Mouse (Mus musculus): ENCODE data around the gene Ctnna2.

Gene Ctnna2

GRCm38 (mm10) chr6:77817116-77817515, 162.4 kb downstream of the Ctnna2 start:
- no peak for DNase-seq

- no peak for DNase-seq
Observed at GRCm38 (mm10) chr6:77811041-77811440, 168.5 kb downstream of the Ctnna2 start.

- DNase-seq: no peak
Observed at GRCm38 (mm10) chr6:77802604-77803003, 176.9 kb downstream of the Ctnna2 start.

- peak; percentile 39 for DNase-seq
Observed at GRCm38 (mm10) chr6:77783342-77783741, 196.2 kb downstream of the Ctnna2 start.

- no peak for DNase-seq
Observed at GRCm38 (mm10) chr6:77768357-77769103, 211.0 kb downstream of the Ctnna2 start.

GRCm38 (mm10) chr6:77758164-77758563, 221.3 kb downstream of the Ctnna2 start:
- no peak for DNase-seq

- no peak for DNase-seq
Observed at GRCm38 (mm10) chr6:77745426-77745825, 234.1 kb downstream of the Ctnna2 start.

- DNase-seq: no peak
Observed at GRCm38 (mm10) chr6:77743651-77744050, 235.8 kb downstream of the Ctnna2 start.

- DNase-seq: no peak
Observed at GRCm38 (mm10) chr6:77742988-77743387, 236.5 kb downstream of the Ctnna2 start.

GRCm38 (mm10) chr6:77738640-77739039, 240.9 kb downstream of the Ctnna2 start:
- no peak for DNase-seq

- no peak for DNase-seq
Observed at GRCm38 (mm10) chr6:77724952-77725299, 254.6 kb downstream of the Ctnna2 start.

GRCm38 (mm10) chr6:77724042-77724951, 255.2 kb downstream of the Ctnna2 start:
- no peak for DNase-seq

GRCm38 (mm10) chr6:77694093-77694492, 285.4 kb downstream of the Ctnna2 start:
- no peak for DNase-seq

- DNase-seq: no peak
Observed at GRCm38 (mm10) chr6:77687173-77687572, 292.3 kb downstream of the Ctnna2 start.

- DNase-seq: no peak
Observed at GRCm38 (mm10) chr6:77650127-77650526, 329.4 kb downstream of the Ctnna2 start.

GRCm38 (mm10) chr6:77644591-77644990, 334.9 kb downstream of the Ctnna2 start:
- DNase-seq: no peak

GRCm38 (mm10) chr6:77638784-77639183, 340.7 kb downstream of the Ctnna2 start:
- no peak for DNase-seq

- DNase-seq: no peak
Observed at GRCm38 (mm10) chr6:77633997-77634396, 345.5 kb downstream of the Ctnna2 start.

GRCm38 (mm10) chr6:77628573-77629192, 350.8 kb downstream of the Ctnna2 start:
- no peak for DNase-seq

- DNase-seq: no peak
Observed at GRCm38 (mm10) chr6:77604642-77605392, 374.7 kb downstream of the Ctnna2 start.

GRCm38 (mm10) chr6:77603914-77604313, 375.6 kb downstream of the Ctnna2 start:
- DNase-seq: no peak

GRCm38 (mm10) chr6:77599244-77599643, 380.3 kb downstream of the Ctnna2 start:
- DNase-seq: no peak

GRCm38 (mm10) chr6:77582568-77582967, 396.9 kb downstream of the Ctnna2 start:
- DNase-seq: no peak

All from heart, adult 11 months (tissue).